Mouse (Mus musculus): ENCODE results near the gene Enho. TPM values are rescaled to one million over a fixed set of nuclear protein-coding genes. Genes with fewer than 3 reads are reported as not detected.

Gene Enho
- total and polyA plus RNA-seq, 2 experiments from 2014 or later, result 141 to 205 TPM

- WGBS, result 35% methylated on average over 6 of the region's 6 CpGs
- Histone ChIP-seq H3K27ac (peak overlapping the region; percentile 0; the same call in 1 of the 2 replicates), H3K27me3 (ENCODE audit: insufficient read depth, low read length) (no peaks in the 10 kb centered on the region), H3K4me3 (ENCODE audit: low read length) (no peak overlapping the region), H3K36me3 (ENCODE audit: insufficient read depth, low read length) (no peaks in the 10 kb centered on the region), H3K4me2 (ENCODE audit: low read depth, low read length) (peak overlapping the region; percentile 16), H3K9ac (replicated peaks; ENCODE audit: low read length) (0 out of 2 replicates have a peak overlapping the region, but pooled peaks have one; percentile 28), H3K9me3 (ENCODE audit: low read length) (no peaks in the 10 kb centered on the region), H3K4me1 (ENCODE audit: insufficient read depth, low read length) (no peaks in the 10 kb centered on the region; the same call in 1 of the 2 replicates)
- ATAC-seq (no peak), DNase-seq (ENCODE audit: low spot score) (no peak)
- TF ChIP-seq CTCF (IDR thresholded peaks at IDR 0.05; ENCODE audit: low read depth), result no peak
Measured at GRCm38 (mm10) chr4:41682789-41683188, 42.7 kb upstream of the Enho start.

- Histone ChIP-seq H3K36me3 (ENCODE audit: insufficient read depth, low read length) (no peaks in the 10 kb centered on the region), H3K9ac (replicated peaks; ENCODE audit: low read length) (no peak overlapping the region), H3K9me3 (ENCODE audit: low read length) (no peaks in the 10 kb centered on the region), H3K4me3 (ENCODE audit: low read length) (no peak overlapping the region), H3K27ac (no peak overlapping the region; the same call in 1 of the 2 replicates), H3K4me2 (ENCODE audit: low read depth, low read length) (no peak overlapping the region), H3K27me3 (ENCODE audit: insufficient read depth, low read length) (no peaks in the 10 kb centered on the region), H3K4me1 (ENCODE audit: insufficient read depth, low read length) (peaks cover 5% of the 10 kb centered on the region)
- WGBS, result 57% methylated on average over 10 of the region's 10 CpGs
- DNase-seq (ENCODE audit: low spot score) (no peak), ATAC-seq (no peak)
- no peak for TF ChIP-seq CTCF (IDR thresholded peaks at IDR 0.05; ENCODE audit: low read depth)
Measured at GRCm38 (mm10) chr4:41681947-41682346, 41.8 kb upstream of the Enho start.

GRCm38 (mm10) chr4:41681176-41681575, 41.1 kb upstream of the Enho start:
- H3K27me3 ChIP-seq (ENCODE audit: insufficient read depth, low read length), result no peaks in the 10 kb centered on the region
- H3K4me1 ChIP-seq (ENCODE audit: insufficient read depth, low read length), result peaks cover 13% of the 10 kb centered on the region
- DNase-seq (ENCODE audit: low spot score) (no peak), ATAC-seq (no peak)
- H3K4me3 ChIP-seq (ENCODE audit: low read length), result no peak overlapping the region
- no peak overlapping the region for H3K27ac ChIP-seq
- 42% methylated on average over 4 of the region's 4 CpGs for WGBS
- H3K9me3 ChIP-seq (ENCODE audit: low read length), result no peaks in the 10 kb centered on the region
- no peaks in the 10 kb centered on the region for H3K36me3 ChIP-seq (ENCODE audit: insufficient read depth, low read length)
- H3K4me2 ChIP-seq (ENCODE audit: low read depth, low read length), result no peak overlapping the region
- no peak for TF ChIP-seq CTCF (IDR thresholded peaks at IDR 0.05; ENCODE audit: low read depth)
- H3K9ac ChIP-seq (replicated peaks; ENCODE audit: low read length), result no peak overlapping the region

GRCm38 (mm10) chr4:41679291-41679690, 39.2 kb upstream of the Enho start:
- ATAC-seq, result no peak
- DNase-seq (ENCODE audit: low spot score), result no peak
- 71% methylated on average over 1 of the region's 2 CpGs for WGBS
- H3K9ac ChIP-seq (replicated peaks; ENCODE audit: low read length), result no peak overlapping the region
- H3K4me3 ChIP-seq (ENCODE audit: low read length), result no peak overlapping the region
- no peak overlapping the region for H3K4me2 ChIP-seq (ENCODE audit: low read depth, low read length)
- H3K27me3 ChIP-seq (ENCODE audit: insufficient read depth, low read length), result no peaks in the 10 kb centered on the region
- peaks cover 20% of the 10 kb centered on the region for H3K4me1 ChIP-seq (ENCODE audit: insufficient read depth, low read length)
- H3K36me3 ChIP-seq (ENCODE audit: insufficient read depth, low read length), result no peaks in the 10 kb centered on the region
- H3K27ac ChIP-seq, result peak overlapping the region; percentile 15; the same call in 1 of the 2 replicates
- H3K9me3 ChIP-seq (ENCODE audit: low read length), result no peaks in the 10 kb centered on the region
- TF ChIP-seq CTCF (IDR thresholded peaks at IDR 0.05; ENCODE audit: low read depth), result no peak

- H3K4me1 ChIP-seq (ENCODE audit: insufficient read depth, low read length), result peaks cover 20% of the 10 kb centered on the region
- H3K27me3 ChIP-seq (ENCODE audit: insufficient read depth, low read length), result no peaks in the 10 kb centered on the region
- no peak overlapping the region for H3K4me3 ChIP-seq (ENCODE audit: low read length)
- no peaks in the 10 kb centered on the region for H3K9me3 ChIP-seq (ENCODE audit: low read length)
- ATAC-seq (no peak), DNase-seq (ENCODE audit: low spot score) (no peak)
- H3K27ac ChIP-seq, result peak overlapping the region; percentile 15; the same call in 1 of the 2 replicates
- no peak overlapping the region for H3K9ac ChIP-seq (replicated peaks; ENCODE audit: low read length)
- H3K36me3 ChIP-seq (ENCODE audit: insufficient read depth, low read length), result no peaks in the 10 kb centered on the region
- WGBS, result 63% methylated on average over 6 of the region's 6 CpGs
- no peak for TF ChIP-seq CTCF (IDR thresholded peaks at IDR 0.05; ENCODE audit: low read depth)
- no peak overlapping the region for H3K4me2 ChIP-seq (ENCODE audit: low read depth, low read length)
Measured at GRCm38 (mm10) chr4:41678863-41679262, 38.7 kb upstream of the Enho start.

- 38% methylated on average over 12 of the region's 13 CpGs for WGBS
Measured at GRCm38 (mm10) chr4:41677006-41677629, 37.0 kb upstream of the Enho start.

More at GRCm38 (mm10) chr4:41677006-41677629, 37.0 kb upstream of the Enho start:
- no peaks in the 10 kb centered on the region for H3K36me3 ChIP-seq (ENCODE audit: insufficient read depth, low read length)
- H3K4me3 ChIP-seq (ENCODE audit: low read length), result no peak overlapping the region
- ATAC-seq, result peak; percentile 52
- peak overlapping the region; percentile 67 for H3K27ac ChIP-seq
- DNase-seq (ENCODE audit: low spot score), result peak; percentile 76
- no peak overlapping the region for H3K4me2 ChIP-seq (ENCODE audit: low read depth, low read length)
- no peak for TF ChIP-seq CTCF (IDR thresholded peaks at IDR 0.05; ENCODE audit: low read depth)
- no peaks in the 10 kb centered on the region for H3K9me3 ChIP-seq (ENCODE audit: low read length)
- peaks cover 30% of the 10 kb centered on the region for H3K4me1 ChIP-seq (ENCODE audit: insufficient read depth, low read length)
- no peaks in the 10 kb centered on the region for H3K27me3 ChIP-seq (ENCODE audit: insufficient read depth, low read length)
- H3K9ac ChIP-seq (replicated peaks; ENCODE audit: low read length), result peak overlapping the region; percentile 33; the same call in 1 of the 2 replicates

Data from hindbrain, postnatal 0 days (tissue).